Mouse (Mus musculus) midbrain, embryonic 11.5 days (tissue): ENCODE data around the gene 1810030O07Rik. TPM values are rescaled to one million over a fixed set of nuclear protein-coding genes. Genes with fewer than 3 reads are reported as not detected.

Experiments used
- ATAC-seq: fragments of 200-750 bp; cut with Nextera tagmentation; 2 replicates; pipeline ENCODE4 v1.8.0; 2017; ENCODE audit warnings: moderate TSS enrichment, moderate library complexity; ENCODE audit not compliant: low FRiP score
- DNase-seq: peaks from one replicate; pipeline ENCODE4 v3.0.0; 2015; ENCODE audit warnings: low spot score; ENCODE audit errors: missing footprints
- H3K27ac ChIP-seq: fragments of 300-500 bp; sonication (generic); 2 replicates; pipeline ENCODE4 v1.5.1; 2014; ENCODE audit warnings: low read depth, low read length
- H3K27me3 ChIP-seq: fragments of 300-500 bp; sonication (generic); 2 replicates; pipeline ENCODE4 v1.6.1; 2014; ENCODE audit warnings: mild to moderate bottlenecking, low read length, moderate library complexity, mixed read lengths; ENCODE audit not compliant: control insufficient read depth, insufficient read depth
- H3K36me3 ChIP-seq: fragments of 300-500 bp; sonication (generic); 2 replicates; pipeline ENCODE4 v1.6.1; 2014; ENCODE audit warnings: mild to moderate bottlenecking, low read length, moderate library complexity, mixed read lengths; ENCODE audit not compliant: control insufficient read depth, insufficient read depth
- H3K4me1 ChIP-seq: fragments of 300-500 bp; sonication (generic); 2 replicates; pipeline ENCODE4 v1.6.1; 2014; ENCODE audit warnings: low read length; ENCODE audit not compliant: control insufficient read depth, insufficient read depth
- H3K4me2 ChIP-seq: fragments of 300-500 bp; sonication (generic); 2 replicates; pipeline ENCODE4 v1.6.1; 2014; ENCODE audit warnings: mild to moderate bottlenecking, moderate library complexity
- H3K4me3 ChIP-seq: fragments of 300-500 bp; sonication (generic); 2 replicates; pipeline ENCODE4 v1.5.1; 2014; ENCODE audit warnings: low read depth, low read length
- H3K9ac ChIP-seq: fragments of 300-500 bp; sonication (generic); 2 replicates; pipeline ENCODE4 v1.6.1; 2014; ENCODE audit warnings: low read length
- H3K9me3 ChIP-seq: fragments of 300-500 bp; sonication (generic); 2 replicates; pipeline ENCODE4 v1.6.1; 2016; ENCODE audit warnings: low read length; ENCODE audit not compliant: control insufficient read depth
- WGBS: fragments of 180-500 bp; shearing (Covaris S2); extraction: QIAGEN DNeasy Blood & Tissue Kit; methylation state at CpG from one replicate; pipeline ENCODE4 v1.1.7; 2014; 5-methylcytosine and 5-hydroxymethylcytosine counted together
- polyA plus RNA-seq: library from polyadenylated mRNA; unstranded; fragments of >200 nt; fragmentation: Nextera tagmentation; extraction: Ambion mirVana; gene quantifications from 2 replicates; pipeline ENCODE4 v1.2.1, GENCODE M21; 2014

Gene 1810030O07Rik
- polyA plus RNA-seq, result 35.6 and 38.5 TPM in 2 replicates

DNA sequence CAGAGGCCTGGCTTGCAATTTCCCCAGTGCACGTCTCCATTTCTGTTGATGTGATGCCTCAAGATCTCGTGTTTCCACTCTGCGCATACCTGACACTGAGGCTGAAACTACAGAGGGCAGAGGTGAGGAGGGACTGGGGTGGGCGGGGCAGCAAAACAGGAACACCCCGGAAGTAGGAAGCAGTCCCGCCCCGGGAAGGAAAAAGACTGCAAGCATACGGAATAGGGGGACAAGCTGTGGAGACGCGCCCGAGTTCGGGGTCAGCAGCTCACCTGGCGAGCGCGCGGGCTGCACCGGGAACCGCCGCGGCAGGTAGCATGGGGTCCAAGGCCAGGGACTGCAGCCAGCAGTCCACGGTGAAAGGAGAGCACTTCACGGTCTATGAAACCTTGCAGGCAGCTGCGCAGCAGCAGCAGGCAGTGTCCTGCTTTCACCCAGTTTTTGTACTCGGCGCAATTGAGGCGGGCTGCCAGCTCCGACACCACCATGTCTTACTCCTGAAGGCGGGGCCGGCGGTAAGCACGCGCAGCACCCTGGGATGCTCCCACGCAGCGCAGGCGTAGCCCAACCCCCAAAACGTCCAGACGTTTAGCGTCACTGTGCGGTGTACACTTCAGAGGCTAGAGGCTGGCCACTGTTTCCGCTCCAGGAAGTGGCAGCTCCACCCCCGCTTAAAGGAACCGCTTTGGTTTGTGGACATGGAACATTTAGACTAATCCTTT is at the start of gene 1810030O07Rik:
1810030O07Rik (minus strand) TSS at position 615 of the 722 bp plus-strand sequence.
- Histone ChIP-seq H3K36me3 (peaks cover 2% of the 10 kb centered on the region; the same call in 1 of the 2 replicates), H3K9me3 (no peaks in the 10 kb centered on the region), H3K4me1 (peaks cover 2% of the 10 kb centered on the region; the same call in 1 of the 2 replicates), H3K4me2 (peak within 1 kb of the TSS; percentile 51), H3K27ac (no peak within 1 kb of the TSS), H3K27me3 (no peaks in the 10 kb centered on the region), H3K9ac (peak within 1 kb of the TSS; percentile 67), H3K4me3 (peak within 1 kb of the TSS; percentile 54)
- DNase-seq (peak; percentile 93), ATAC-seq (peak; percentile 99)
- 8% methylated on average over 42 of the region's 42 CpGs for WGBS

DNA sequence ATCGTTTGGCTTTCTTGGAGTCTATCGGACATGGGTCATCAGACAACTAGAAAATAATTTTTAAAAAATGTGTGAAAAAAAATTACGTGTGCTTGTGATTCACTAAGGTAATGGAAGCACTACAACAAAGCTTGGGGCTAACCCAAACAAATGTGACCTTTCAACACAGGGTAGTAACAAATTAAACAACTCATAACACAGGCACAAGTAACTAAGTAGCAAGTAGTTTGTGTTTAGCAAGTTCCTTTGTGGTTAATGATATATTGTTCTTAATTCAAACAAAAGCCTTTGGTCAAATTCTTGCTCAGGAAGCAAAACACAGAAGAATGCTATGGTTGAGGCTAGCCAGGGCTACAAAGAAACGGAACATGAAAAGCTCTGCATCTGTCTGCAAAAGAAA is 42.6 kb upstream of the 1810030O07Rik start:
- WGBS, result 88% methylated on average over 4 of the region's 4 CpGs
- Histone ChIP-seq H3K36me3 (no peaks in the 10 kb centered on the region), H3K4me3 (no peak overlapping the region), H3K4me2 (no peak overlapping the region), H3K9me3 (no peaks in the 10 kb centered on the region), H3K4me1 (no peaks in the 10 kb centered on the region), H3K27ac (no peak overlapping the region), H3K27me3 (no peaks in the 10 kb centered on the region), H3K9ac (no peak overlapping the region)
- ATAC-seq (no peak), DNase-seq (no peak)

DNA sequence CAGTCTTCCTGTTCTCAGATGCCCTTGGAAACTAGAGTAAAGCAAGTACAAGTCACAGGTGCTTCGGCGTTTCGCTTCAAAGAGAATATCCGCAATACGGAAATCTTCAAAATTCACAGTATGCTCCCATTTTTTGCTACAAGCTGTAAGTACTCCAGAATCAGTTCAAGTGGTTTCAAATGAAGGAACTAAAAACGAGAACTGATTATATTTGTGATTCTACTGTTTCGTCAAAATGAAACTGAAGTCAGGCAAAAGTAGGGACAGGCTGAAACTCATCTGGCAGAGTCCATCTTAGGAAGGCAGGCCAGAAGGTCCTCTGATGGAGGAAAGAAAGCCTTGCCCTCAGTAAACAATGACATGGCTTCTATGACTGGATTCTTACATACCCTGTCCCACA is 40.3 kb upstream of the 1810030O07Rik start:
- Histone ChIP-seq H3K27ac (no peak overlapping the region), H3K27me3 (no peaks in the 10 kb centered on the region), H3K4me2 (no peak overlapping the region), H3K4me3 (no peak overlapping the region), H3K9me3 (no peaks in the 10 kb centered on the region), H3K36me3 (no peaks in the 10 kb centered on the region), H3K4me1 (no peaks in the 10 kb centered on the region), H3K9ac (no peak overlapping the region)
- no peak for DNase-seq
- ATAC-seq, result no peak
- 93% methylated on average over 7 of the region's 7 CpGs for WGBS

DNA sequence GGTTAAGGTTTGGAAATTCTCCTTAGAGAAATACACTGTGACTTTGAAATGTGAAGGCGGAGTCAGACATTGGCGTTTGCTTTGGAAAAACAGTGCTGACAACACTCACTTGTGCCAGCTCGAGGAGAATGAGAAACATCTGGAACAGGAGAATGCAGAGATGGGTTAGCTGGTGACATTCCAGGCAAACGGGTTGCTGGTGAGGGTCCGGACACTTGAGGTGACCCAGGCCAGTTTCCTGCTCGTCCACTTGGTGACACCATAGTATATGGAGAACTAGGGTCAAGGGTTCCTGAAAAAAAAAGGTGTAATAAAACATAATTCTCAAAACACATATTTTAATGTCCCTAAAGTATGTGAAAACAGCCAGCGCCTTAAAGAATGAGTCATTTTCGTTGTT is 13.4 kb upstream of the 1810030O07Rik start:
- WGBS, result 84% methylated on average over 8 of the region's 8 CpGs
- ATAC-seq (no peak), DNase-seq (no peak)
- Histone ChIP-seq H3K27ac (no peak overlapping the region), H3K4me3 (no peak overlapping the region), H3K9ac (no peak overlapping the region), H3K4me1 (no peaks in the 10 kb centered on the region), H3K27me3 (no peaks in the 10 kb centered on the region), H3K4me2 (no peak overlapping the region), H3K36me3 (no peaks in the 10 kb centered on the region), H3K9me3 (no peaks in the 10 kb centered on the region)

DNA sequence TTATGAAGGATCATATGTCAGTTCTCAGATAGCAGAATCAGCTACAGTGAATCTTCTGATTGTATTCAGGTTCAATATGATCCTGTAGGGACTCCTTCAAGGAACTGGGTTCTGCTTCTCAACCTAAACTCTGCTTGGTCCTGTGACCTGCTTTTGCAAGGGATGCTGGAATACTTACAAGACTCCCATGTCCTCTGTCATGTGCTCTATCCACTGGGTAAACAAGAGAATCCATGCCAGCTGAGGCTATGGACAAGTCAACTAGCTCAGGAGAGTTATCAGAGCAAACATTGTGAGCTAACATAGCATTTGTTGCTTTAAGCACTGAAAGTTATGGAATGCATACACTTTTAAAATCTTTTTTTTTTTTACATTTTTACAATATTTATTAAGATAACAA is 12.6 kb upstream of the 1810030O07Rik start:
- Histone ChIP-seq H3K36me3 (no peaks in the 10 kb centered on the region), H3K4me2 (no peak overlapping the region), H3K4me1 (no peaks in the 10 kb centered on the region), H3K4me3 (no peak overlapping the region), H3K9me3 (no peaks in the 10 kb centered on the region), H3K27me3 (no peaks in the 10 kb centered on the region), H3K27ac (no peak overlapping the region), H3K9ac (no peak overlapping the region)
- DNase-seq (no peak), ATAC-seq (no peak)

DNA sequence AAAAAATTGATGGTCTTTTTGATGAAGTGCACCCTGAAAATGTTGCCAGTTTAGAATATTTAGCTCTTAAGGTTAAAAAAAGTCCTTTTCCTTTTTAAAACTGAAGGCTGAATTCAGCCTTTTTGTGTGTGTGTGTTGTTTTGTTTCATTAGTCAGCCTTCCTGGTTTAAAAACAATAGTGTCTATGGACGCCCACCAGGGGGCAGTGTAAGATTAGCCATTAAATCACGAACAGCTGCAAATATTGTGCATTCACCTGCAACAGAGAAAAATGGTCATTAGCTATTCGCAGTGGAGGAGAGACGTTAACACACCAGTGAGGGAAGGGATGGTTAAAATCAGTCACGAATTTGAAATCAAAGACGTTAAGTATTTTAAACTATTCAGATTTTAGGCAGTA is 3.9 kb upstream of the 1810030O07Rik start:
- ATAC-seq, result no peak
- WGBS, result 38% methylated on average over 6 of the region's 6 CpGs

DNA sequence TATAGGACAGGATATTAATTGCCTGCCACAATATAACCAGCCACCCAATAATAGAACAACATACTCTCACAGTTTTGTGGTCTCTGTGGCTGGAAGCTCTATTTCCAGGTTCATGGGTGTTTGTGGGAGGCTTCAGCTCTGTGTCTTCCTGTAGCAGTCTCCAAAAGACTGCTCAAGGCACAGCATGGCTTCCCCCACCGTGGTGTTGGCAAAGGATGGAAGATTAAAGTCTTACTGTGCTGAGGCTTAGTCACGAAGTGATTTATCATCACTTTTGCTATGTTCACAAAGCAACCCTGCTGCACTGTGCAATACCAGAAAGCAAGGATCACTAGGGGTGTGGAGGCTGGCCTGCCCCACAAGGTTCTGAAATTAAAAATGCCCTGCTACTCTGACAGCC is 19.6 kb downstream of the 1810030O07Rik start:
- H3K27me3 ChIP-seq, result no peaks in the 10 kb centered on the region
- no peak overlapping the region for H3K4me2 ChIP-seq
- DNase-seq, result no peak
- H3K4me3 ChIP-seq, result no peak overlapping the region
- ATAC-seq, result no peak
- no peaks in the 10 kb centered on the region for H3K9me3 ChIP-seq
- no peak overlapping the region for H3K9ac ChIP-seq
- no peaks in the 10 kb centered on the region for H3K4me1 ChIP-seq
- no peak overlapping the region for H3K27ac ChIP-seq
- 75% methylated on average over 2 of the region's 2 CpGs for WGBS
- H3K36me3 ChIP-seq, result peaks cover 5% of the 10 kb centered on the region

More for the DNA sequence above, 3.9 kb upstream of the 1810030O07Rik start:
- Histone ChIP-seq H3K9me3 (no peaks in the 10 kb centered on the region), H3K27ac (no peak overlapping the region), H3K4me2 (no peak overlapping the region), H3K9ac (no peak overlapping the region), H3K36me3 (0 out of 2 replicates have a peak, but pooled peaks cover 2% of the 10 kb centered on the region), H3K4me1 (peaks cover 2% of the 10 kb centered on the region; the same call in 1 of the 2 replicates), H3K27me3 (no peaks in the 10 kb centered on the region), H3K4me3 (no peak overlapping the region)
- DNase-seq, result peak; percentile 91

DNA sequence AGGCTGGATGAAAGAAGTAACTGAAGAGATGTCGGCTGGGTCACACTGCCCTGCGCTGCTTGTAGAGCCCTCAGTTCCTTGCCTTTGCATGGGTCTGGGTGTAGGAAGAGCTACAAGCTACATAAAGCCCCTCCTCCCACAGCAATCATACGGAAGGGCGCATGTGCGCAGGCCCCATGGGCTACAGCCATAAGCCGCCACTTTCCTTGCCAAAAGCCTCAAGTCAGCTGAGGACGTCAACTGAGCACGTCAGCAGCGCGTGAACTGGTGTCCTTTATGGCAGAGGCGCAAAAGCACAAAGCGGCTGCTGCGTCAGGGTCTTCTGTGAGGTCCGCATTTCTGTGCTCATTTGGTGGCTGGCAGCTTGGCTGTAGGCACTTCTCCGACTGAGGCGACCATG is 21.6 kb downstream of the 1810030O07Rik start:
- H3K36me3 ChIP-seq, result peaks cover 3% of the 10 kb centered on the region; the same call in 1 of the 2 replicates
- H3K9ac ChIP-seq, result no peak overlapping the region
- ATAC-seq, result no peak
- no peaks in the 10 kb centered on the region for H3K9me3 ChIP-seq
- H3K4me1 ChIP-seq, result no peaks in the 10 kb centered on the region
- DNase-seq, result no peak
- 89% methylated on average over 16 of the region's 16 CpGs for WGBS
- H3K4me3 ChIP-seq, result no peak overlapping the region
- H3K27me3 ChIP-seq, result no peaks in the 10 kb centered on the region
- no peak overlapping the region for H3K27ac ChIP-seq
- no peak overlapping the region for H3K4me2 ChIP-seq

DNA sequence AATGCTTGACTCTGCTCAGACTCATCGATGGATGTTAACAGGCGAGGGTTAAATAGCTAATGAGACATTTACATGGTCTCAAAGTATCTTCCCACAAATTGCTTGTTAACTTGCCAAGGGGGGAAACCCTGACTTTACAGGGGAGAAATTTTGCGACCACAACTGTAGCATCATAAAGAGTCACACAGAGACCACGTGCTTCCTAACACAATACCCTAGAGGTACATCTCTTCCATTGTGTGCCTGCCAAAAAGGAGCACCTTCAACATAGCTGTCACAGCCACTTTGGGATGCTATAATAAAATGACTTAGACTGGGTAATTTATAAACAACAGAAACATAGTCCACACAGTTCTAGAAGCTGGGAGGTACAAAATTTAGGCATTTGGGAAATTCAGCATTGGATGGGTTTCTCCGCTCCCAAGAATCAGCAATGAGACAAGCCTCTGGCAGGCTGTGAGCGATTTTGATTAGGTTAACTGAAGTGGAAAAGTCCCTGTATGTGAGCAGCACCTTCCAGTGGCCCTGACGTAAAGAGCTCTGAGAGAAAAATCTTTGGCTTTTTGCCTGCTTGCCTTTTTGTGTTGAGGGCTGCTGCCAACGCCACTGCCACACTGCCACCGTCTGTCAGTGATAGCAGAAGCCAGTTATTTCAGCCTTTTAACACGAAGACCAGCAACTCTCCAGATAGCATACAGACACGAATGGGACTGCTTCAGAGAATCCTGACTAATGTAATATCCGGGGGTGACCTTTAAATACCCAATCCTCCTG is 27.8 kb downstream of the 1810030O07Rik start:
- Histone ChIP-seq H3K9me3 (no peaks in the 10 kb centered on the region), H3K4me1 (no peaks in the 10 kb centered on the region), H3K4me2 (no peak overlapping the region), H3K27me3 (no peaks in the 10 kb centered on the region), H3K27ac (no peak overlapping the region), H3K9ac (no peak overlapping the region), H3K4me3 (no peak overlapping the region), H3K36me3 (no peaks in the 10 kb centered on the region)
- ATAC-seq, result no peak
- DNase-seq, result no peak
- 76% methylated on average over 12 of the region's 12 CpGs for WGBS
